Mouse (Mus musculus): Measurements from ENCODE around the gene Tmem234. TPM values are rescaled to one million over a fixed set of nuclear protein-coding genes. Genes with fewer than 3 reads are reported as not detected.

Gene Tmem234
- total and polyA plus RNA-seq, 3 experiments: 104 to 207 (median 155) TPM

DNA sequence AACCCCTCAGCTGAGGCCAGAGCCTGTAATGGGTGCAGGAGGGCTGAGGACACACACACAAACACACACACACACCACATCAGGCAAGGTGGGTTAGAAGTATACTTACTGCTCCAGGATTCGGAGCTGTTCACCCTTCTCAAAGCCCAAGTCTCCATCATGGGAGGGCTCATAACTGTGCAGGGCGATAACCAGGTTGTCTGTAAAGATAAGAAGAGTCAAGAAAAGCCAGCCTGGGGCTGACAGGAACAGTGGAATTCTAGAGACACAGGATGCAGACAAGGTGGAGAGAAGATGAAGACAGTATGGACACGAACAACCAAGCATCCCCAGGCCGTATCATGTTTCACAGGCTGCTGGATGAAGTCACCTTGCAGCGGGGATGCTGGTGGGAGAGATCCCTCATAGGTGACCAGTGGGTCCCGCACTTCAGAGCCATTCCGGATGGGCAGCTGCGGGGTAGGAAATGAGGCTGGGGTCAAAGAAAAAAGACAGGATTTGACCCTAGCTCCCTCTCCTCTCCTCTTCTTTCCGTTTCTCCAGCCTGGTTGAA, 43.1 kb upstream of the Tmem234 start:
- Histone ChIP-seq H3K9me3 (replicated peaks) (no peaks in the 10 kb centered on the region), H3K36me3 (replicated peaks) (no peaks in the 10 kb centered on the region), H3K27me3 (ENCODE audit: insufficient read depth, low read length) (peaks cover 23% of the 10 kb centered on the region), H3K4me3 (ENCODE audit: low read depth, low read length) (peak overlapping the region; percentile 71), H3K4me1 (ENCODE audit: insufficient read depth, low read depth, low read length) (peaks cover 39% of the 10 kb centered on the region)
- peak; percentile 50 for DNase-seq (ENCODE audit: low spot score)
- ATAC-seq (ENCODE audit: extremely low read depth, insufficient number of reproducible peaks, low FRiP score, poor library complexity, severe bottlenecking): peak; percentile 61; the same call in 1 of the 2 replicates
- TF ChIP-seq CTCF (IDR thresholded peaks at IDR 0.05; ENCODE audit: low read depth, low read length) (no peak), TAL1 (conservative IDR thresholded peaks at IDR 0.05; ENCODE audit: low read depth, low read length) (peak; percentile 87)

DNA sequence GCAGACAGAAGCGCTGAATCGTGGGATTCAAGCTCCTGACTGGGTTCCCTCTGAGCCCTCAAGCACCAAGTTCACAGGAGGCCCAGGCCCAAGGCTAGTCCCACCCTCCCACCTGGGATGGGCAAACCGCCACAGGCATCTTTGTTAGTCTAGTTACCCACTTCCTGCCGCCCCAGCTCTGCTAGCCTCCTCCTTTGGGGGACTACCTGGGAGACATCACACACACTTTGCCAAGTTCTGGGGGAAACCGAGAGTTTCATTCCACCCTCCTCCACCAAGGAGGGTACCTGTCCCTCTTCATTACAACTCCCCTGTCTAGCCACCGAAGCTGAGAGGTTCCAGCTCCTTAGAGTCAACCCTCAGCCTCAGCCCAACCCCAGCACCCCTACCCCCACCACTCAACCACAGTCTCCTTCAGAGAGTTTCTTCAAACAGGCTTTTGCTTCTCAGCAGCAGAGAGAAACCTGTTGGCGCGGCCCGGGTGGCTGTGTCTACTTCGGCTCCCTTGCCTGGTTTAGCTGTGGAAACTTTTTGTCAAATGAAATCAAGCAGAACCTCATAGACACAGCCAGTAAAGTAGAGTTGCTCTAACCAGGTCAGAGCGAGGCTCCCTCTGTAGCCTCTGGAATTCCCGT, 42.0 kb upstream of the Tmem234 start:
- Histone ChIP-seq H3K36me3 (replicated peaks) (no peaks in the 10 kb centered on the region), H3K9me3 (replicated peaks) (no peaks in the 10 kb centered on the region), H3K4me1 (ENCODE audit: insufficient read depth, low read depth, low read length) (peaks cover 39% of the 10 kb centered on the region), H3K4me3 (ENCODE audit: low read depth, low read length) (no peak overlapping the region; the same call in 1 of the 2 replicates), H3K27me3 (ENCODE audit: insufficient read depth, low read length) (peaks cover 14% of the 10 kb centered on the region)
- no peak for ATAC-seq (ENCODE audit: extremely low read depth, insufficient number of reproducible peaks, low FRiP score, poor library complexity, severe bottlenecking)
- DNase-seq (ENCODE audit: low spot score): no peak
- TF ChIP-seq CTCF (IDR thresholded peaks at IDR 0.05; ENCODE audit: low read depth, low read length) (no peak), GATA1 (IDR thresholded peaks at IDR 0.05; ENCODE audit: borderline replicate concordance, low read length) (no peak)

DNA sequence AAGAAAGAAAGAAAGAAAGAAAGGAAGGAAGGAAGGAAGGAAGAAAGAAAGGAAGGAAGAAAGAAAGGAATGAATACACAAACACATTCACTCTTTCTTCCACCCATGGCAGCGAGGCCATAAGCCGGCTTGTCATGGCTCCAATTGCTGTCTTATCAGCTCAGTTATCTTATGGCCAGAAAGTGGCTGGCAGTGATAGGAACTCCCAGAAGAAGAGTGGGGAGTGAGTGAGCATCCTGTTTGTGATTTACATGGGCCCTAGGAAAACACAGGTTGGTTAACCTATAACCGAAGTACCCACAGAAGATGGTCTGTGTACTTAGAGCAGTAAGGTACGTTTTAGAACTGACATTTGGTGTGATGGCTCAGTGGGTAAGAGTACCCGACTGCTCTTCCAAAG, 39.3 kb upstream of the Tmem234 start:
- DNase-seq (ENCODE audit: low spot score): no peak
- Histone ChIP-seq H3K36me3 (replicated peaks) (no peaks in the 10 kb centered on the region), H3K4me1 (ENCODE audit: insufficient read depth, low read depth, low read length) (peaks cover 23% of the 10 kb centered on the region), H3K9me3 (replicated peaks) (no peaks in the 10 kb centered on the region), H3K27me3 (ENCODE audit: insufficient read depth, low read length) (no peaks in the 10 kb centered on the region; the same call in 1 of the 2 replicates), H3K4me3 (ENCODE audit: low read depth, low read length) (no peak overlapping the region)
- ATAC-seq (ENCODE audit: extremely low read depth, insufficient number of reproducible peaks, low FRiP score, poor library complexity, severe bottlenecking): no peak
- TF ChIP-seq CTCF (IDR thresholded peaks at IDR 0.05; ENCODE audit: low read depth, low read length): no peak
- no peak for TF ChIP-seq GATA2 (IDR thresholded peaks at IDR 0.05; ENCODE audit: borderline replicate concordance, low read depth, low read length)
- no peak for TF ChIP-seq TAL1 (conservative IDR thresholded peaks at IDR 0.05; ENCODE audit: low read depth, low read length)
- no peak for TF ChIP-seq GATA1 (IDR thresholded peaks at IDR 0.05; ENCODE audit: borderline replicate concordance, low read length)
- no peak for TF ChIP-seq POLR2AphosphoS5 (IDR thresholded peaks at IDR 0.05; ENCODE audit: insufficient replicate concordance, low read depth, low read length)

DNA sequence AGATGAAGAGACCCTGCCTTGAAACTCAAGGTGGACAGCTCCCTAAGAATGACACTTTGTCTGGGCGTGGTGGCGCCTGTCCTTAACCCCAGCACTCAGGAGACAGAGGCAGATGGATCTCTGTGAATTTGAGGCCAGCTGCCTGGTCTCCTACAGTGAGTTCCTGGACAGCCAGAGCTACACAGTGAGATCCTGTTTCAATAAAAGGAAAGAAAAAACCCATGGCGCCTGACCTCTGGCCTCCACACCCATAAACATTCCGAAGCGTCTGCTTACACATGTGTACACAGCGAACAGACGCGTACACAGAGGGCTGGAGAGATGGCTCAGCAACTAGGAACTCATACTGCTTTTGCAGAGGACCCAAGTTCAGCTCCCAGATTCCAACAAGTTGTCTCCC, 36.8 kb upstream of the Tmem234 start:
- Histone ChIP-seq H3K27me3 (ENCODE audit: insufficient read depth, low read length) (peaks cover 8% of the 10 kb centered on the region), H3K36me3 (replicated peaks) (no peaks in the 10 kb centered on the region), H3K9me3 (replicated peaks) (no peaks in the 10 kb centered on the region), H3K4me1 (ENCODE audit: insufficient read depth, low read depth, low read length) (0 out of 2 replicates have a peak, but pooled peaks cover under 1% of the 10 kb centered on the region), H3K4me3 (ENCODE audit: low read depth, low read length) (no peak overlapping the region)
- ATAC-seq (ENCODE audit: extremely low read depth, insufficient number of reproducible peaks, low FRiP score, poor library complexity, severe bottlenecking) (no peak), DNase-seq (ENCODE audit: low spot score) (no peak)
- TF ChIP-seq CTCF (IDR thresholded peaks at IDR 0.05; ENCODE audit: low read depth, low read length) (no peak), GATA2 (IDR thresholded peaks at IDR 0.05; ENCODE audit: borderline replicate concordance, low read depth, low read length) (no peak), POLR2AphosphoS5 (IDR thresholded peaks at IDR 0.05; ENCODE audit: insufficient replicate concordance, low read depth, low read length) (no peak), GATA1 (IDR thresholded peaks at IDR 0.05; ENCODE audit: borderline replicate concordance, low read length) (no peak), TAL1 (conservative IDR thresholded peaks at IDR 0.05; ENCODE audit: low read depth, low read length) (no peak)

DNA sequence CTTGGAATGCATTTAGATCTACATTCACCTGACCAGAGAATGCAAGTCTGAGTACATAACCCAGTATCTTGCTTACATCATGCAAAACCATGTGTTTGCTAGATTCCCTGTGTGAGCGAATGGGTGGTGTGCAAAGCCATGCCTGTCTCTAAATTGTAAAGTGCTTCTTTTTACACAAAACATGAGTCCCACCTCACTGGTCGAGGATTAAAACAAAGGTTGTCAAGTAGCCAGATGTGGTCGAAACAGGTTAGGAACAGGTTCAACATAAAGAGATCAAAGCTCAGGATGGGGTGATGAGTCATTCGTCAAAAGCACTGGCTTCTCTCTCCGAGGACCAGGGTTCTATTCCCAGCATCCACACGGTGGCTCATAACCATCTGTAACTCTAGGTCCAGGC, 35.3 kb upstream of the Tmem234 start:
- no peak overlapping the region for H3K4me3 ChIP-seq (ENCODE audit: low read depth, low read length)
- no peak for TF ChIP-seq POLR2AphosphoS5 (IDR thresholded peaks at IDR 0.05; ENCODE audit: insufficient replicate concordance, low read depth, low read length)
- no peak for TF ChIP-seq CTCF (IDR thresholded peaks at IDR 0.05; ENCODE audit: low read depth, low read length)
- TF ChIP-seq GATA1 (IDR thresholded peaks at IDR 0.05; ENCODE audit: borderline replicate concordance, low read length): no peak
- TF ChIP-seq GATA2 (IDR thresholded peaks at IDR 0.05; ENCODE audit: borderline replicate concordance, low read depth, low read length): no peak
- no peak for TF ChIP-seq TAL1 (conservative IDR thresholded peaks at IDR 0.05; ENCODE audit: low read depth, low read length)
- H3K4me1 ChIP-seq (ENCODE audit: insufficient read depth, low read depth, low read length): 0 out of 2 replicates have a peak, but pooled peaks cover 3% of the 10 kb centered on the region
- DNase-seq (ENCODE audit: low spot score): no peak
- no peak for ATAC-seq (ENCODE audit: extremely low read depth, insufficient number of reproducible peaks, low FRiP score, poor library complexity, severe bottlenecking)
- no peaks in the 10 kb centered on the region for H3K9me3 ChIP-seq (replicated peaks)
- H3K27me3 ChIP-seq (ENCODE audit: insufficient read depth, low read length): peaks cover 12% of the 10 kb centered on the region
- H3K36me3 ChIP-seq (replicated peaks): no peaks in the 10 kb centered on the region

DNA sequence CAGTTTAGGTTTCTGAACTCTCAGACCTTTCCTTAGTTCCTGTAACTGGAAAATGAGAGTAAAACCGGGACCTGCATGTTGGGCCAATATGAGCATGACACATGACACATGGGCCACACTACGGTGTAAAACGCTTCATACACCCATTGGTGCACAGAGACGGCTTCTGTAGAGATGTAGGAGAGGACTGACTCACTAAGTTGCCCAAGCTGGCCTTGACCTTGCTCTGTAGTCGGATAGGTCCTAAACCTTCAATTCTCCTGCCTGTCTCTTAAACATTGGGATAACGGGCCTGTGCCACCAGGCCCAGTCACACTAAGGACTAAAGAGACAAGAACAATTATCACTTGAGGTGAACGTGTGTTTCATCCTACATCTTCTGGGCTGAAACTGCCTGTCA, 32.1 kb upstream of the Tmem234 start:
- ATAC-seq (ENCODE audit: extremely low read depth, insufficient number of reproducible peaks, low FRiP score, poor library complexity, severe bottlenecking) (no peak), DNase-seq (ENCODE audit: low spot score) (no peak)
- H3K27me3 ChIP-seq (ENCODE audit: insufficient read depth, low read length): peaks cover 36% of the 10 kb centered on the region
- H3K4me1 ChIP-seq (ENCODE audit: insufficient read depth, low read depth, low read length): peaks cover 5% of the 10 kb centered on the region
- no peaks in the 10 kb centered on the region for H3K9me3 ChIP-seq (replicated peaks)
- H3K4me3 ChIP-seq (ENCODE audit: low read depth, low read length): no peak overlapping the region
- no peaks in the 10 kb centered on the region for H3K36me3 ChIP-seq (replicated peaks)
- no peak for TF ChIP-seq CTCF (IDR thresholded peaks at IDR 0.05; ENCODE audit: low read depth, low read length)
- TF ChIP-seq GATA1 (IDR thresholded peaks at IDR 0.05; ENCODE audit: borderline replicate concordance, low read length): no peak
- TF ChIP-seq TAL1 (conservative IDR thresholded peaks at IDR 0.05; ENCODE audit: low read depth, low read length): no peak
- TF ChIP-seq POLR2AphosphoS5 (IDR thresholded peaks at IDR 0.05; ENCODE audit: insufficient replicate concordance, low read depth, low read length): no peak
- TF ChIP-seq GATA2 (IDR thresholded peaks at IDR 0.05; ENCODE audit: borderline replicate concordance, low read depth, low read length): no peak

Data from G1E (cell line).